32 mouse cellular contexts compared by ENCODE assay signal in genomic region chr6:85504908-85505307, GRCm38 (mm10). TPM values are rescaled to one million over a fixed set of nuclear protein-coding genes. Genes with fewer than 3 reads are reported as not detected.
A peak's percentile ranks its signal among the peaks of the same experiment; 100 is the strongest.
DNase-seq lines count a peak whose midpoint lies in the region; TF ChIP-seq lines count a peak whose summit lies in the region.
"Had no signal": no experiment of that assay in that cellular context is flagged by ENCODE, and none has a peak within 500 bp of the region (broad histone marks: within the 10 kb centered on the region; RNA-seq: fewer than 3 reads in every experiment).

No protein-coding gene starts in this region.

- DNase-seq in layer of hippocampus, adult 2 months (ENCODE audit: low spot score in 2 of 2): no peak
- no peak for DNase-seq in layer of hippocampus, postnatal 14 days (ENCODE audit: low spot score in 2 of 2)
- peak; percentile 18 to 47 for DNase-seq in left cerebral cortex, postnatal 25 days (ENCODE audit: low spot score in 2 of 2)
- DNase-seq in left cerebral cortex, adult 11 months (ENCODE audit: low spot score): no peak
- DNase-seq in brain, adult 2 months (ENCODE audit: low read depth, low spot score): peak; percentile 43
- DNase-seq in brain, embryonic 14.5 days (ENCODE audit: low read depth): peak; percentile 34
- DNase-seq in thymus, postnatal 10 days (ENCODE audit: low spot score in 2 of 2): no peak
- DNase-seq: adrenal gland, adult 2 months; adrenal gland, postnatal 14 days; cerebellum, adult 18-20 months; cerebellum, adult 9-11 months; cerebellum, postnatal 25 days; embryo, embryonic 11 days; gastrocnemius, adult 2 months; gastrocnemius, postnatal 14 days; heart, adult 11 months had no signal

- TF ChIP-seq CTCF in layer of hippocampus, adult 2 months (conservative IDR thresholded peaks at IDR 0.05): no peak
- no peak for TF ChIP-seq CTCF in brain, embryonic 14.5 days (IDR thresholded peaks at IDR 0.05; ENCODE audit: borderline replicate concordance, extremely low read depth, insufficient read depth, insufficient read length)

- intact Hi-C loops in left cerebral cortex, postnatal 25 days (cut with DNase I): no loop called here

- no peak overlapping the region for H3K4me3 ChIP-seq in layer of hippocampus, adult 2 months
- H3K4me3 ChIP-seq: embryonic facial prominence, embryonic 10.5 days; embryonic facial prominence, embryonic 13.5 days; erythroblast, embryonic 14.5 days; forebrain, embryonic 13.5 days; gastrocnemius, adult 2 months; hindbrain, embryonic 12.5 days; hindbrain, embryonic 15.5 days had no signal

- TF ChIP-seq POLR2A in brain, embryonic 14.5 days (IDR thresholded peaks at IDR 0.05; ENCODE audit: borderline replicate concordance, extremely low read depth, insufficient read depth, insufficient read length, poor library complexity, severe bottlenecking): no peak

- peak overlapping the region; percentile 99 for H3K27ac ChIP-seq in layer of hippocampus, adult 2 months
- H3K27ac ChIP-seq: embryonic facial prominence, embryonic 10.5 days; embryonic facial prominence, embryonic 13.5 days; forebrain, embryonic 13.5 days; gastrocnemius, adult 2 months; hindbrain, embryonic 12.5 days; hindbrain, embryonic 15.5 days had no signal

RNA-seq across cellular contexts. Expression of gene Fbxo41, which starts 2.1 kb away (rescaled TPM):
- total RNA-seq in layer of hippocampus, adult 2 months (2021): 10 to 100 TPM; 84.7 to 90.8 TPM
- 10 to 100 TPM; 89.7 to 94.5 TPM for total RNA-seq in layer of hippocampus, postnatal 14 days (2021)
- total RNA-seq in left cerebral cortex, postnatal 25 days (2021): 100 to 1,000 TPM; 109 to 112 TPM
- polyA plus RNA-seq in brain, embryonic 14.5 days (2012; rRNA removed): 17.7 and 24.5 TPM in 2 replicates
- total RNA-seq: heart, postnatal 25 days; hematopoietic stem cell, adult 5-6 weeks had no signal
- polyA plus RNA-seq: erythroblast, embryonic 14.5 days; heart, embryonic 11.5 days; heart, embryonic 14.5 days; heart, postnatal 0 days had no signal

RNA-seq across cellular contexts. Expression of gene Egr4, which starts 8.5 kb away (rescaled TPM):
- total RNA-seq in layer of hippocampus, adult 2 months (2021): 10 to 100 TPM; 20.5 to 27.6 TPM
- 10 to 100 TPM; 26.5 to 32.0 TPM for total RNA-seq in layer of hippocampus, postnatal 14 days (2021)
- total RNA-seq in left cerebral cortex, postnatal 25 days (2021): 10 to 100 TPM; 52.8 to 54.4 TPM
- 0.05 and 0.10 TPM in 2 replicates for polyA plus RNA-seq in brain, embryonic 14.5 days (2012; rRNA removed)
- total RNA-seq: adrenal gland, adult 2 months; gastrocnemius, adult 2 months; gastrocnemius, postnatal 14 days; gastrocnemius, postnatal 4 days; heart, adult 8-10 months; heart, postnatal 25 days; MEL had no signal
- polyA plus RNA-seq: adrenal gland, adult 2 months; C2C12; CD4-positive, CD25-positive, alpha-beta regulatory T cell, adult 4 months; embryonic facial prominence, embryonic 10.5 days; embryonic facial prominence, embryonic 13.5 days; erythroblast, embryonic 14.5 days; forebrain, embryonic 13.5 days; heart, embryonic 11.5 days; heart, embryonic 14.5 days; heart, postnatal 0 days; hindbrain, embryonic 12.5 days had no signal

RNA-seq across cellular contexts. Expression of gene Pradc1, which starts 53.1 kb away (rescaled TPM):
- total RNA-seq in layer of hippocampus, adult 2 months (2021): 10 to 100 TPM; 13.1 to 18.2 TPM
- 10 to 100 TPM; 13.7 to 18.1 TPM for total RNA-seq in layer of hippocampus, postnatal 14 days (2021)
- 10 to 100 TPM; 25.6 to 28.5 TPM for total RNA-seq in left cerebral cortex, postnatal 25 days (2021)
- polyA plus RNA-seq in brain, embryonic 14.5 days (2012; rRNA removed): 16.7 and 22.8 TPM in 2 replicates

RNA-seq across cellular contexts. Expression of gene Cct7, which starts 53.6 kb away (rescaled TPM):
- total RNA-seq in layer of hippocampus, adult 2 months (2021): 100 to 1,000 TPM; 212 to 216 TPM
- total RNA-seq in layer of hippocampus, postnatal 14 days (2021): 100 to 1,000 TPM; 204 to 218 TPM
- total RNA-seq in left cerebral cortex, postnatal 25 days (2021): 100 to 1,000 TPM; 206 to 214 TPM
- polyA plus RNA-seq in brain, embryonic 14.5 days (2012; rRNA removed): 313 and 319 TPM in 2 replicates

Comparison
In these comparisons a context has a peak if more than half of its experiments do, and no peak if none do; other contexts are left out.
1. DNase-seq: peak in left cerebral cortex, postnatal 25 days (2 of 2), brain, adult 2 months (single experiment) and brain, embryonic 14.5 days (single experiment); none in layer of hippocampus, adult 2 months (0 of 2), layer of hippocampus, postnatal 14 days (0 of 2), left cerebral cortex, adult 11 months (single experiment) and thymus, postnatal 10 days (0 of 2).